Mouse (Mus musculus) E14TG2a.4 (cell line): ENCODE measurements at regions not wholly inside any gene's neighbourhood (a gene's known extent, or its start where the extent isn't known, plus 50 kb on each side); places are given as distances from the start of the nearest gene placed in this dataset.

Experiments used
- CTCF ChIP-seq: conservative IDR thresholded peaks from 2 replicates; pipeline ENCODE4 v1.5.1; 2014; ENCODE audit warnings: low read length
- NANOG ChIP-seq: IDR thresholded peaks from 2 replicates; pipeline ENCODE4 v1.6.1; 2014; ENCODE audit warnings: borderline replicate concordance, low read length, mixed read lengths
- POU5F1 ChIP-seq: IDR thresholded peaks from 2 replicates; pipeline ENCODE4 v1.6.1; 2014; ENCODE audit warnings: low read length, borderline replicate concordance

DNA sequence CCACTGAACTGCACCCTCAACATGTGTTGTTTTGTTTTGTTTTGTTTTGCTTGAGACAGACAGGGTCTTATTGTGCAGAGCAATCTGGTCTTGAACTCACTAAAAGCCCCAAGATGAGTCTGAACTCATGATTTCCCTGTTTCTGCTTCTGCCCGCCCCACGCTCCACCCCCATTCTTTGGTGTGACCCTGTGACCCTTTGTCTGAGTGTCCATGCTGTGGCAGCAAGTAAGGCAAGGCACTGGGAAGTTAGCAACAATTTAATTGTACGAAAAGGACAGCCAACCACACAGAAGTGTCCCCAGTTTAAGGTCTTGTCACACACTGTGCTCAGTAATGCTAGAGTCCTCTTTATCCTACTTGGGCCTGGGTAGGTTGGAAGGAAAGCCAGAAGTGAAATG is 213.6 kb upstream of the Hes1 start:
- no peak for TF ChIP-seq CTCF
- no peak for TF ChIP-seq POU5F1
- TF ChIP-seq NANOG = no peak
